Mouse (Mus musculus) stomach, postnatal 0 days (tissue): ENCODE data around the gene Pigx.

Source experiments
- CTCF ChIP-seq: IDR thresholded peaks from 2 replicates; pipeline ENCODE4 v1.5.1; 2016; ENCODE audit warnings: antibody characterized with exemption, low read depth, mild to moderate bottlenecking, moderate library complexity
- EP300 ChIP-seq: optimal IDR thresholded peaks from 2 replicates; pipeline ENCODE3; 2016; ENCODE audit warnings: antibody characterized with exemption

DNA sequence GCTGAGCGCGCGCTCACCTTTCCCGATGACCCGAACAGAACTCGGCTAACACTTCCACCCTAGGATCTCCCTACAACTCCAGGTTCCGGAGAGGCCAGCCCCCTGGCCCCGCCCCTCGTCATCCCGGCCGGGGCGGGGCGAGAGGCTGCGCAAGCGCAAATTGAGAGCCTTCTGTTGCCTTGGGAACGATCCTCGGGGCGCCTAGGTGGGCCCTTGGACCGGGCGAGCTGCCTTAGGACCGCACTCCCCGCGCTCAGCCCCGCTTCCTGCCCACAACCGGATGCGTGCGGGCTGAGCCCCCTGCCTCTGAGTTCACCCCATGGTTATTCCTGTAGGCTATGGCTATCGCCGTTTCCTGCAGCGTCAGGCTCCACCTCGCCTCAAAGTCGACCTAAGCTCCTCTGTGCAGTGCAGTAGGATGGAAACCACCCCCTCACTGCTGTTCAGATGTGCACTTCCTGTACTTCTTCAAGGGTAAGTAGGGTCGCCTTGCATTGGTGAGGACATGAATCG, at the start of gene Pigx, which contains the start of gene Cep19:
- TF ChIP-seq CTCF, result no peak
- TF ChIP-seq EP300, result no peak
